Mouse (Mus musculus): ENCODE data around the gene Srpk2. TPM values are rescaled to one million over a fixed set of nuclear protein-coding genes. Genes with fewer than 3 reads are reported as not detected.

Srpk2 gene
- polyA plus RNA-seq, 1 experiment from 2014 or later: 41.9 TPM

GRCm38 (mm10) chr5:23674829-23675498 is 9.5 kb downstream of the Srpk2 start:
- Histone ChIP-seq H3K4me3 (replicated peaks; ENCODE audit: low read depth, low read length) (peak overlapping the region; percentile 96), H3K9ac (ENCODE audit: low read depth, low read length) (peak overlapping the region; percentile 74), H3K36me3 (ENCODE audit: insufficient read depth, low read length) (no peaks in the 10 kb centered on the region), H3K4me1 (replicated peaks; ENCODE audit: insufficient read depth, low read length) (no peaks in the 10 kb centered on the region), H3K27me3 (ENCODE audit: insufficient read depth, low read length) (no peaks in the 10 kb centered on the region), H3K27ac (no peak overlapping the region), H3K4me2 (ENCODE audit: low read length) (peak overlapping the region; percentile 99), H3K9me3 (replicated peaks; ENCODE audit: low read length) (no peaks in the 10 kb centered on the region)
- DNase-seq (ENCODE audit: low spot score): peak; percentile 72
- ATAC-seq (replicated peaks; ENCODE audit: low FRiP score, low read depth): peak; percentile 69
- WGBS: under 1% methylated on average over 61 of the region's 61 CpGs
- TF ChIP-seq CTCF (IDR thresholded peaks at IDR 0.05; ENCODE audit: low read depth): peak; percentile 44

GRCm38 (mm10) chr5:23672136-23672535 is 12.3 kb downstream of the Srpk2 start:
- WGBS: 52% methylated on average over 7 of the region's 7 CpGs
- Histone ChIP-seq H3K36me3 (ENCODE audit: insufficient read depth, low read length) (no peaks in the 10 kb centered on the region), H3K27me3 (ENCODE audit: insufficient read depth, low read length) (no peaks in the 10 kb centered on the region), H3K9me3 (replicated peaks; ENCODE audit: low read length) (no peaks in the 10 kb centered on the region), H3K4me2 (ENCODE audit: low read length) (no peak overlapping the region), H3K27ac (no peak overlapping the region), H3K4me1 (replicated peaks; ENCODE audit: insufficient read depth, low read length) (no peaks in the 10 kb centered on the region), H3K4me3 (replicated peaks; ENCODE audit: low read depth, low read length) (no peak overlapping the region), H3K9ac (ENCODE audit: low read depth, low read length) (no peak overlapping the region)
- peak; percentile 37 for DNase-seq (ENCODE audit: low spot score)
- no peak for ATAC-seq (replicated peaks; ENCODE audit: low FRiP score, low read depth)
- TF ChIP-seq CTCF (IDR thresholded peaks at IDR 0.05; ENCODE audit: low read depth): no peak

- TF ChIP-seq CTCF (IDR thresholded peaks at IDR 0.05; ENCODE audit: low read depth): peak; percentile 13; the same call in 1 of the 2 replicates
- WGBS: 83% methylated on average over 4 of the region's 4 CpGs
- no peak for DNase-seq (ENCODE audit: low spot score)
- H3K4me2 ChIP-seq (ENCODE audit: low read length): no peak overlapping the region
- H3K4me3 ChIP-seq (replicated peaks; ENCODE audit: low read depth, low read length): no peak overlapping the region
- H3K9ac ChIP-seq (ENCODE audit: low read depth, low read length): no peak overlapping the region
- H3K27ac ChIP-seq: no peak overlapping the region
- no peaks in the 10 kb centered on the region for H3K4me1 ChIP-seq (replicated peaks; ENCODE audit: insufficient read depth, low read length)
- ATAC-seq (replicated peaks; ENCODE audit: low FRiP score, low read depth): no peak
- H3K9me3 ChIP-seq (replicated peaks; ENCODE audit: low read length): no peaks in the 10 kb centered on the region
- no peaks in the 10 kb centered on the region for H3K36me3 ChIP-seq (ENCODE audit: insufficient read depth, low read length)
- H3K27me3 ChIP-seq (ENCODE audit: insufficient read depth, low read length): no peaks in the 10 kb centered on the region
These were observed 13.5 kb downstream of the Srpk2 start for GRCm38 (mm10) chr5:23670880-23671279.

GRCm38 (mm10) chr5:23665906-23666305 is 18.5 kb downstream of the Srpk2 start:
- no peak overlapping the region for H3K27ac ChIP-seq
- ATAC-seq (replicated peaks; ENCODE audit: low FRiP score, low read depth) (no peak), DNase-seq (ENCODE audit: low spot score) (no peak)
- no peaks in the 10 kb centered on the region for H3K27me3 ChIP-seq (ENCODE audit: insufficient read depth, low read length)
- H3K36me3 ChIP-seq (ENCODE audit: insufficient read depth, low read length): no peaks in the 10 kb centered on the region
- no peaks in the 10 kb centered on the region for H3K9me3 ChIP-seq (replicated peaks; ENCODE audit: low read length)
- no peak overlapping the region for H3K9ac ChIP-seq (ENCODE audit: low read depth, low read length)
- no peak overlapping the region for H3K4me2 ChIP-seq (ENCODE audit: low read length)
- no peak for TF ChIP-seq CTCF (IDR thresholded peaks at IDR 0.05; ENCODE audit: low read depth)
- no peak overlapping the region for H3K4me3 ChIP-seq (replicated peaks; ENCODE audit: low read depth, low read length)
- no peaks in the 10 kb centered on the region for H3K4me1 ChIP-seq (replicated peaks; ENCODE audit: insufficient read depth, low read length)

- no peak for ATAC-seq (replicated peaks; ENCODE audit: low FRiP score, low read depth)
- Histone ChIP-seq H3K27ac (no peak overlapping the region), H3K9ac (ENCODE audit: low read depth, low read length) (no peak overlapping the region), H3K9me3 (replicated peaks; ENCODE audit: low read length) (no peaks in the 10 kb centered on the region), H3K4me3 (replicated peaks; ENCODE audit: low read depth, low read length) (no peak overlapping the region), H3K27me3 (ENCODE audit: insufficient read depth, low read length) (no peaks in the 10 kb centered on the region), H3K36me3 (ENCODE audit: insufficient read depth, low read length) (no peaks in the 10 kb centered on the region), H3K4me2 (ENCODE audit: low read length) (no peak overlapping the region), H3K4me1 (replicated peaks; ENCODE audit: insufficient read depth, low read length) (no peaks in the 10 kb centered on the region)
- no peak for DNase-seq (ENCODE audit: low spot score)
- WGBS: 73% methylated on average over 2 of the region's 2 CpGs
- no peak for TF ChIP-seq CTCF (IDR thresholded peaks at IDR 0.05; ENCODE audit: low read depth)
These were observed 23.2 kb downstream of the Srpk2 start for GRCm38 (mm10) chr5:23661191-23661590.

GRCm38 (mm10) chr5:23658017-23658416 is 26.4 kb downstream of the Srpk2 start:
- H3K9ac ChIP-seq (ENCODE audit: low read depth, low read length): no peak overlapping the region
- H3K9me3 ChIP-seq (replicated peaks; ENCODE audit: low read length): no peaks in the 10 kb centered on the region
- DNase-seq (ENCODE audit: low spot score) (no peak), ATAC-seq (replicated peaks; ENCODE audit: low FRiP score, low read depth) (no peak)
- no peak overlapping the region for H3K4me3 ChIP-seq (replicated peaks; ENCODE audit: low read depth, low read length)
- WGBS: 69% methylated on average over 5 of the region's 5 CpGs
- H3K27ac ChIP-seq: no peak overlapping the region
- H3K4me2 ChIP-seq (ENCODE audit: low read length): no peak overlapping the region
- no peaks in the 10 kb centered on the region for H3K36me3 ChIP-seq (ENCODE audit: insufficient read depth, low read length)
- H3K27me3 ChIP-seq (ENCODE audit: insufficient read depth, low read length): no peaks in the 10 kb centered on the region
- no peak for TF ChIP-seq CTCF (IDR thresholded peaks at IDR 0.05; ENCODE audit: low read depth)
- H3K4me1 ChIP-seq (replicated peaks; ENCODE audit: insufficient read depth, low read length): no peaks in the 10 kb centered on the region

GRCm38 (mm10) chr5:23656590-23656989 is 27.8 kb downstream of the Srpk2 start:
- H3K27ac ChIP-seq: no peak overlapping the region
- H3K4me1 ChIP-seq (replicated peaks; ENCODE audit: insufficient read depth, low read length): no peaks in the 10 kb centered on the region
- no peaks in the 10 kb centered on the region for H3K27me3 ChIP-seq (ENCODE audit: insufficient read depth, low read length)
- 87% methylated on average over 4 of the region's 4 CpGs for WGBS
- DNase-seq (ENCODE audit: low spot score) (peak; percentile 31), ATAC-seq (replicated peaks; ENCODE audit: low FRiP score, low read depth) (no peak)
- H3K9me3 ChIP-seq (replicated peaks; ENCODE audit: low read length): no peaks in the 10 kb centered on the region
- H3K9ac ChIP-seq (ENCODE audit: low read depth, low read length): no peak overlapping the region
- H3K36me3 ChIP-seq (ENCODE audit: insufficient read depth, low read length): no peaks in the 10 kb centered on the region
- TF ChIP-seq CTCF (IDR thresholded peaks at IDR 0.05; ENCODE audit: low read depth): peak; percentile 53
- H3K4me3 ChIP-seq (replicated peaks; ENCODE audit: low read depth, low read length): no peak overlapping the region
- H3K4me2 ChIP-seq (ENCODE audit: low read length): no peak overlapping the region
